13 mouse cellular contexts compared by ENCODE assay signal in genomic region chr13:81793850-81794249, GRCm38 (mm10). TPM values are rescaled to one million over a fixed set of nuclear protein-coding genes. Genes with fewer than 3 reads are reported as not detected.
DNase-seq lines count a peak whose midpoint lies in the region; ATAC-seq and TF ChIP-seq lines count a peak whose summit lies in the region.
"Had no signal": no experiment of that assay in that cellular context is flagged by ENCODE, and none has a peak within 500 bp of the region (broad histone marks: within the 10 kb centered on the region; RNA-seq: fewer than 3 reads in every experiment).

No protein-coding gene starts in this region.

- in situ Hi-C loops in CH12.LX (cut with MboI; ENCODE audit: low pct_ligation_motif_present, low pct_unique_long_range_greater_than_20kb, low sequenced_read_pairs): no loop called here

- no peaks in the 10 kb centered on the region for H3K9me3 ChIP-seq in CH12.LX (replicated peaks; ENCODE audit: low read length)
- H3K9me3 ChIP-seq: limb, embryonic 15.5 days had no signal

- H3K4me2 ChIP-seq in CH12.LX (ENCODE audit: insufficient read depth, low read depth, poor library complexity, severe bottlenecking): peak overlapping the region; percentile 61; the same call in 1 of the 2 replicates
- H3K4me2 ChIP-seq: limb, embryonic 15.5 days had no signal

- TF ChIP-seq RAD21 in CH12.LX (IDR thresholded peaks at IDR 0.05; ENCODE audit: low read depth, low read length): no peak

- dilution Hi-C loops in CH12.LX (cut with MboI; ENCODE audit: extremely low pct_ligation_motif_present, extremely low pct_unique_long_range_greater_than_20kb, low sequenced_read_pairs): no loop called here

- ATAC-seq in inflammation-experienced regulatory T-cells, adult 6 months: peak; percentile 91

- no peak overlapping the region for H3K27ac ChIP-seq in CH12.LX (ENCODE audit: insufficient read depth, low read depth)
- H3K27ac ChIP-seq: limb, embryonic 15.5 days had no signal

- no peaks in the 10 kb centered on the region for H3K27me3 ChIP-seq in CH12.LX (replicated peaks)
- H3K27me3 ChIP-seq: limb, embryonic 15.5 days had no signal

- TF ChIP-seq POLR2A in CH12.LX (IDR thresholded peaks at IDR 0.05; ENCODE audit: low read depth, low read length): no peak

- no peak for TF ChIP-seq CTCF in CH12.LX (conservative IDR thresholded peaks at IDR 0.05 in 1 of 2, IDR thresholded peaks at IDR 0.05 in 1 of 2; ENCODE audit: low read depth in 2 of 2, low read length in 2 of 2)

- peaks cover 14 to 44% of the 10 kb centered on the region in 2 experiments for H3K36me3 ChIP-seq in CH12.LX (replicated peaks in 1 of 2; ENCODE audit: control insufficient read depth in 1 of 2, insufficient read depth in 1 of 2, low read length in 1 of 2)

- no peak overlapping the region for H3K9ac ChIP-seq in CH12.LX (ENCODE audit: insufficient read depth, low read depth)
- H3K9ac ChIP-seq: limb, embryonic 15.5 days had no signal

- no peak for TF ChIP-seq EP300 in CH12.LX (IDR thresholded peaks at IDR 0.05; ENCODE audit: low read length)

- H3K4me3 ChIP-seq in CH12.LX (replicated peaks in 1 of 3; ENCODE audit: low read depth in 2 of 3, low read length in 2 of 3, poor library complexity in 1 of 3): no peak overlapping the region
- H3K4me3 ChIP-seq: limb, embryonic 15.5 days had no signal

- H3K4me1 ChIP-seq in CH12.LX (ENCODE audit: control insufficient read depth in 1 of 2, insufficient read depth in 2 of 2): peaks cover 2 to 8% of the 10 kb centered on the region in 2 experiments; a peak in 2 of 4 replicates
- H3K4me1 ChIP-seq: limb, embryonic 15.5 days had no signal

- DNase-seq in lung, postnatal 36 days: peak; percentile 10
- no peak for DNase-seq in lung, adult 18-20 months
- DNase-seq in CH12.LX (ENCODE audit: extremely low read depth) (peak; percentile 39), adipocyte (ENCODE audit: low spot score) (no peak)
- peak; percentile 23 for DNase-seq in thymus, postnatal 25 days
- no peak for DNase-seq in gastrocnemius, postnatal 25 days
- DNase-seq in embryo, embryonic 10.5 days (ENCODE audit: low spot score): no peak
- DNase-seq: cerebellum, adult 2 months; heart, postnatal 14 days; kidney, postnatal 36 days; lung, postnatal 10 days had no signal

- H3K79me2 ChIP-seq in CH12.LX (replicated peaks; ENCODE audit: control insufficient read depth, extremely low read depth, insufficient read depth, poor library complexity, severe bottlenecking): no peaks in the 10 kb centered on the region

TF ChIP-seq in CH12.LX, 34 proteins besides CTCF, POLR2A, EP300 and RAD21:
- TF ChIP-seq KAT2A (IDR thresholded peaks at IDR 0.05; ENCODE audit: insufficient replicate concordance, low read length) (no peak), CHD1 (IDR thresholded peaks at IDR 0.05; ENCODE audit: low read depth, low read length) (no peak), PAX5 (IDR thresholded peaks at IDR 0.05; ENCODE audit: low read length) (no peak), CHD2 (IDR thresholded peaks at IDR 0.05; ENCODE audit: low read length) (no peak), ZMIZ1 (IDR thresholded peaks at IDR 0.05; ENCODE audit: low read depth, low read length) (no peak), MXI1 (IDR thresholded peaks at IDR 0.05; ENCODE audit: low read depth, low read length) (no peak), MEF2A (IDR thresholded peaks at IDR 0.05; ENCODE audit: borderline replicate concordance, low read depth, low read length) (no peak), TCF12 (IDR thresholded peaks at IDR 0.05; ENCODE audit: low read depth, low read length) (no peak), POLR2AphosphoS2 (IDR thresholded peaks at IDR 0.05; ENCODE audit: low read depth, low read length) (no peak), UBTF (IDR thresholded peaks at IDR 0.05; ENCODE audit: low read depth, low read length) (no peak), MAX (IDR thresholded peaks at IDR 0.05; ENCODE audit: low read length) (no peak), MYC (IDR thresholded peaks at IDR 0.05; ENCODE audit: low read depth, low read length) (no peak), TBP (conservative IDR thresholded peaks at IDR 0.05; ENCODE audit: low read depth, low read length) (no peak), JUND (conservative IDR thresholded peaks at IDR 0.05; ENCODE audit: low read depth, low read length) (peak; percentile 30; the same call in 1 of the 2 replicates), IRF4 (IDR thresholded peaks at IDR 0.05; ENCODE audit: low read depth, low read length) (peak; percentile 20; the same call in 1 of the 2 replicates), ELF1 (IDR thresholded peaks at IDR 0.05; ENCODE audit: low read depth, low read length) (peak; percentile 90), SIN3A (IDR thresholded peaks at IDR 0.05; ENCODE audit: low read length) (no peak), USF1 (IDR thresholded peaks at IDR 0.05; ENCODE audit: low read depth, low read length) (no peak), MAFK (IDR thresholded peaks at IDR 0.05; ENCODE audit: insufficient replicate concordance, low read length) (no peak), E2F4 (IDR thresholded peaks at IDR 0.05; ENCODE audit: insufficient replicate concordance, low read depth, low read length) (no peak), RCOR1 (conservative IDR thresholded peaks at IDR 0.05; ENCODE audit: low read depth, low read length) (no peak), JUN (IDR thresholded peaks at IDR 0.05; ENCODE audit: insufficient read depth, low read depth, low read length) (peak; percentile 5; the same call in 1 of the 2 replicates), ZKSCAN1 (IDR thresholded peaks at IDR 0.05; ENCODE audit: borderline replicate concordance, low read depth, low read length) (no peak), BHLHE40 (IDR thresholded peaks at IDR 0.05; ENCODE audit: low read depth, low read length) (no peak), MAZ (IDR thresholded peaks at IDR 0.05; ENCODE audit: low read depth, low read length) (no peak), HCFC1 (IDR thresholded peaks at IDR 0.05; ENCODE audit: low read depth, low read length) (peak; percentile 36; the same call in 1 of the 2 replicates), SMC3 (IDR thresholded peaks at IDR 0.05; ENCODE audit: low read depth, low read length) (no peak), ETS1 (conservative IDR thresholded peaks at IDR 0.05; ENCODE audit: low read depth, low read length) (no peak), USF2 (conservative IDR thresholded peaks at IDR 0.05; ENCODE audit: low read depth, low read length) (no peak), NELFE (IDR thresholded peaks at IDR 0.05; ENCODE audit: low read depth, low read length) (no peak), ZNF384 (IDR thresholded peaks at IDR 0.05; ENCODE audit: low read depth, low read length) (no peak), GABPA (IDR thresholded peaks at IDR 0.05; ENCODE audit: insufficient replicate concordance, low read depth, low read length) (no peak), ZC3H11A (IDR thresholded peaks at IDR 0.05; ENCODE audit: low read depth, low read length) (no peak), NRF1 (IDR thresholded peaks at IDR 0.05; ENCODE audit: low read depth, low read length) (no peak)
TF ChIP-seq in CH12.LX: peak in this region for 5.

RNA-seq across cellular contexts. Expression of gene Cetn3, which starts 11.0 kb away (rescaled TPM):
- total RNA-seq in CH12.LX (2012; rRNA removed) (55.6 and 70.0 TPM in 2 replicates), CH12.LX (2014; rRNA removed) (158 and 198 TPM in 2 replicates)
- polyA plus RNA-seq in CH12.LX (2012; ENCODE audit: insufficient read length, low read depth): 211 and 239 TPM in 2 replicates
- 100 to 1,000 TPM; 171 to 196 (median 176) TPM for polyA plus RNA-seq in inflammation-experienced regulatory T-cells, adult 6 months (2017; shearing (Covaris generic))
- 10 to 100 TPM; 28.8 to 32.8 TPM for total RNA-seq in gastrocnemius, postnatal 25 days (2021)

Comparison
In these comparisons a context has a peak if more than half of its experiments do, and no peak if none do; other contexts are left out.
1. DNase-seq: peak in lung, postnatal 36 days (single experiment), CH12.LX (single experiment) and thymus, postnatal 25 days (single experiment); none in lung, adult 18-20 months (0 of 2), gastrocnemius, postnatal 25 days (single experiment), adipocyte (single experiment) and embryo, embryonic 10.5 days (single experiment).